Mouse (Mus musculus) CH12.LX (cell line): ENCODE data around the gene Glp2r. TPM values are rescaled to one million over a fixed set of nuclear protein-coding genes. Genes with fewer than 3 reads are reported as not detected.

ENCODE experiments used
- DNase-seq: peaks from one replicate; pipeline ENCODE4 v3.0.0-alpha.2; 2013; ENCODE audit errors: extremely low read depth
- H3K27ac ChIP-seq: 2 replicates; pipeline ENCODE4 v1.5.1; 2012; ENCODE audit warnings: low read depth, mild to moderate bottlenecking, control low read depth, moderate library complexity; ENCODE audit not compliant: insufficient read depth
- H3K27me3 ChIP-seq: replicated peaks from 2 replicates; pipeline ENCODE3; 2012; ENCODE audit warnings: inconsistent platforms
- H3K36me3 ChIP-seq, 2 experiments: replicated peaks in 1 of 2; 2 replicates each; pipeline versions ENCODE3 to v1.6.1; 2012; ENCODE audit warnings: inconsistent platforms in 1 of 2, low read length in 1 of 2, mild to moderate bottlenecking in 1 of 2, mixed read lengths in 1 of 2, moderate library complexity in 1 of 2; ENCODE audit not compliant: control insufficient read depth in 1 of 2, insufficient read depth in 1 of 2
- H3K4me1 ChIP-seq, 2 experiments: 2 replicates each; pipeline ENCODE4 v1.6.1; 2012; ENCODE audit warnings: inconsistent platforms in 1 of 2, moderate library complexity in 1 of 2; ENCODE audit not compliant: insufficient read depth in 2 of 2, control insufficient read depth in 1 of 2
- H3K4me2 ChIP-seq: 2 replicates; pipeline ENCODE4 v1.6.1; 2012; ENCODE audit warnings: low read depth, mild to moderate bottlenecking, control low read depth; ENCODE audit not compliant: poor library complexity, insufficient read depth, severe bottlenecking
- H3K4me3 ChIP-seq, 3 experiments: fragments of 150-350 bp in 1 of 3; sonication (generic) in 1 of 3; replicated peaks in 1 of 3; 2 replicates each; pipeline versions ENCODE3 to v1.5.1; 2011 to 2012; ENCODE audit warnings: low read depth in 2 of 3, low read length in 2 of 3, mild to moderate bottlenecking in 2 of 3, moderate library complexity in 2 of 3, control low read depth in 1 of 3, improper control_type of control experiment in 1 of 3, inconsistent platforms in 1 of 3, mixed read lengths in 1 of 3; ENCODE audit not compliant: poor library complexity in 1 of 3
- H3K79me2 ChIP-seq: replicated peaks from 2 replicates; pipeline ENCODE4 v1.6.1; 2012; ENCODE audit warnings: mild to moderate bottlenecking, moderate library complexity; ENCODE audit not compliant: control insufficient read depth, poor library complexity, insufficient read depth, severe bottlenecking; ENCODE audit errors: extremely low read depth
- H3K9ac ChIP-seq: 2 replicates; pipeline ENCODE4 v1.6.1; 2012; ENCODE audit warnings: low read depth, mild to moderate bottlenecking, control low read depth, moderate library complexity; ENCODE audit not compliant: insufficient read depth
- H3K9me3 ChIP-seq: replicated peaks from 2 replicates; pipeline ENCODE3; 2012; ENCODE audit warnings: low read length, inconsistent platforms, mixed read lengths
- BHLHE40 ChIP-seq: IDR thresholded peaks from 2 replicates; pipeline ENCODE4 v1.6.1; 2011; ENCODE audit warnings: mild to moderate bottlenecking, low read depth, low read length, improper control_type of control experiment
- CHD2 ChIP-seq: IDR thresholded peaks from 2 replicates; pipeline ENCODE4 v1.6.1; 2011; ENCODE audit warnings: low read length, improper control_type of control experiment
- CTCF ChIP-seq, 2 experiments: IDR thresholded peaks in 1 of 2; conservative IDR thresholded peaks in 1 of 2; 2 replicates each; pipeline ENCODE4 v1.5.1; 2011 to 2012; ENCODE audit warnings: low read depth in 2 of 2, low read length in 2 of 2, improper control_type of control experiment in 1 of 2, inconsistent platforms in 1 of 2, mild to moderate bottlenecking in 1 of 2, moderate library complexity in 1 of 2
- E2F4 ChIP-seq: IDR thresholded peaks from 2 replicates; pipeline ENCODE4 v1.6.1; 2011; ENCODE audit warnings: low read depth, low read length, improper control_type of control experiment; ENCODE audit not compliant: insufficient replicate concordance
- EP300 ChIP-seq: IDR thresholded peaks from 2 replicates; pipeline ENCODE4 v1.6.1; 2011; ENCODE audit warnings: low read length, improper control_type of control experiment
- KAT2A ChIP-seq: IDR thresholded peaks from 2 replicates; pipeline ENCODE4 v1.6.1; 2012; ENCODE audit warnings: low read length, improper control_type of control experiment, inconsistent platforms; ENCODE audit not compliant: insufficient replicate concordance
- MAFK ChIP-seq: IDR thresholded peaks from 2 replicates; pipeline ENCODE4 v1.6.1; 2011; ENCODE audit warnings: low read length, improper control_type of control experiment; ENCODE audit not compliant: insufficient replicate concordance
- MAX ChIP-seq: IDR thresholded peaks from 2 replicates; pipeline ENCODE4 v1.6.1; 2011; ENCODE audit warnings: low read length, improper control_type of control experiment
- MEF2A ChIP-seq: IDR thresholded peaks from 2 replicates; pipeline ENCODE4 v1.6.1; 2014; ENCODE audit warnings: low read depth, mild to moderate bottlenecking, inconsistent platforms, low read length, improper control_type of control experiment, borderline replicate concordance
- NELFE ChIP-seq: IDR thresholded peaks from 2 replicates; pipeline ENCODE4 v1.6.1; 2011; ENCODE audit warnings: low read depth, low read length, improper control_type of control experiment
- PAX5 ChIP-seq: IDR thresholded peaks from 2 replicates; pipeline ENCODE4 v1.6.1; 2012; ENCODE audit warnings: low read length, inconsistent platforms, mixed read lengths
- RAD21 ChIP-seq: IDR thresholded peaks from 2 replicates; pipeline ENCODE4 v1.6.1; 2011; ENCODE audit warnings: low read depth, mild to moderate bottlenecking, low read length, improper control_type of control experiment, moderate library complexity
- SIN3A ChIP-seq: IDR thresholded peaks from 2 replicates; pipeline ENCODE4 v1.6.1; 2012; ENCODE audit warnings: low read length, improper control_type of control experiment, inconsistent platforms
- TBP ChIP-seq: conservative IDR thresholded peaks from 2 replicates; pipeline ENCODE4 v1.6.1; 2011; ENCODE audit warnings: low read depth, low read length, improper control_type of control experiment
- UBTF ChIP-seq: IDR thresholded peaks from 2 replicates; pipeline ENCODE4 v1.6.1; 2012; ENCODE audit warnings: low read depth, mild to moderate bottlenecking, inconsistent platforms, low read length, improper control_type of control experiment, moderate library complexity
- ZC3H11A ChIP-seq: IDR thresholded peaks from 2 replicates; pipeline ENCODE4 v1.6.1; 2012; ENCODE audit warnings: low read depth, mild to moderate bottlenecking, inconsistent platforms, low read length, improper control_type of control experiment
- dilution Hi-C: fragments of 300-500 bp; cut with MboI; formaldehyde crosslinking; loops from 2 replicates; pipeline ENCODE4 v1.14.3; 2020; ENCODE audit warnings: low sequenced_read_pairs; ENCODE audit not compliant: extremely low pct_unique_long_range_greater_than_20kb, extremely low pct_ligation_motif_present
- in situ Hi-C: fragments of 300-500 bp; cut with MboI; formaldehyde crosslinking; loops from 3 replicates; pipeline ENCODE4 v1.14.3; 2019; ENCODE audit warnings: low sequenced_read_pairs, low pct_ligation_motif_present, low pct_unique_long_range_greater_than_20kb, mixed read lengths
- polyA plus RNA-seq: library from polyadenylated mRNA; unstranded; fragments of >175 nt; gene quantifications from 2 replicates; pipeline ENCODE4 v1.2.1, GENCODE M21; 2012; ENCODE audit warnings: low read depth; ENCODE audit not compliant: insufficient read length
- total RNA-seq, 2 experiments: library from RNA; depleted of rRNA; stranded (reverse); fragments of 300-350 nt in 1 of 2; fragments of >200 nt in 1 of 2; gene quantifications; 2 replicates each; pipeline ENCODE4 v1.2.3; 2012 to 2014

The Glp2r gene
- total and polyA plus RNA-seq, 3 experiments: 0.04 to 0.09 (median 0.07) TPM

GRCm38 (mm10) chr11:67654514-67654913, 116.4 kb downstream of the Glp2r start:
- Histone ChIP-seq H3K9me3 (no peaks in the 10 kb centered on the region), H3K27me3 (no peaks in the 10 kb centered on the region), H3K36me3 (peaks cover 0 to 55% of the 10 kb centered on the region in 2 experiments), H3K79me2 (no peaks in the 10 kb centered on the region), H3K9ac (no peak overlapping the region), H3K4me2 (no peak overlapping the region), H3K27ac (no peak overlapping the region), H3K4me3 (no peak overlapping the region), H3K4me1 (peaks cover 24 to 58% of the 10 kb centered on the region in 2 experiments)
- dilution Hi-C loops: no loop called here
- no peak for TF ChIP-seq SIN3A
- no peak for TF ChIP-seq MAFK
- TF ChIP-seq CTCF (conservative IDR thresholded peaks at IDR 0.05 in 1 of 2, IDR thresholded peaks at IDR 0.05 in 1 of 2; ENCODE audit: low read depth in 2 of 2, low read length in 2 of 2): no peak
- no peak for TF ChIP-seq MEF2A
- TF ChIP-seq RAD21: no peak
- no peak for DNase-seq
- in situ Hi-C loops: no loop called here

GRCm38 (mm10) chr11:67653521-67654090, 117.3 kb downstream of the Glp2r start:
- no peaks in the 10 kb centered on the region for H3K27me3 ChIP-seq
- dilution Hi-C loops (no loop called here), in situ Hi-C loops (no loop called here)
- no peak overlapping the region for H3K4me2 ChIP-seq
- H3K4me1 ChIP-seq: peaks cover 24 to 58% of the 10 kb centered on the region in 2 experiments
- no peak overlapping the region for H3K9ac ChIP-seq
- no peak overlapping the region for H3K27ac ChIP-seq
- no peaks in the 10 kb centered on the region for H3K79me2 ChIP-seq
- TF ChIP-seq SIN3A (no peak), MEF2A (no peak), PAX5 (no peak), BHLHE40 (no peak), NELFE (no peak), E2F4 (no peak), UBTF (no peak), CHD2 (no peak), EP300 (no peak), ZC3H11A (no peak), MAX (no peak), KAT2A (no peak), TBP (no peak), CTCF (conservative IDR thresholded peaks at IDR 0.05 in 1 of 2, IDR thresholded peaks at IDR 0.05 in 1 of 2; ENCODE audit: low read depth in 2 of 2, low read length in 2 of 2) (no peak)
- H3K4me3 ChIP-seq: no peak overlapping the region
- no peaks in the 10 kb centered on the region for H3K9me3 ChIP-seq
- DNase-seq: no peak
- H3K36me3 ChIP-seq: peaks cover 0 to 50% of the 10 kb centered on the region in 2 experiments
